Mouse (Mus musculus) large intestine, adult 2 months (tissue): ENCODE results near the gene 2210011C24Rik. TPM values are rescaled to one million over a fixed set of nuclear protein-coding genes. Genes with fewer than 3 reads are reported as not detected.
"Not testable (repeated sequence)": the region's sequence is repeated elsewhere in the genome, so short reads cannot be mapped to it uniquely, and the experiment has no call there.

Experiments used
- DNase-seq: peaks from one replicate; pipeline ENCODE4 v3.0.0-alpha.2; 2012; ENCODE audit warnings: low read depth, low spot score
- whole genome bisulfite sequencing: fragments of 180-500 bp; shearing (Covaris S2); methylation state at CpG from one replicate; pipeline ENCODE4 v1.1.7; 2018; 5-methylcytosine and 5-hydroxymethylcytosine counted together
- polyA plus RNA-seq: library from polyadenylated mRNA; depleted of rRNA; stranded (reverse); fragments of >200 nt; gene quantifications from 2 replicates; pipeline ENCODE4 v1.2.3, GENCODE M21; 2012

Gene 2210011C24Rik
- polyA plus RNA-seq, 1 experiment, result 2.3 TPM

- no peak for DNase-seq
- WGBS, result 41% methylated on average over 12 of the region's 12 CpGs
Measured at GRCm38 (mm10) chr8:84021569-84021968, 9.6 kb upstream of the 2210011C24Rik start.

- DNase-seq, result no peak
- WGBS, result 20% methylated on average over 18 of the region's 18 CpGs
Measured at GRCm38 (mm10) chr8:84021096-84021495, 9.1 kb upstream of the 2210011C24Rik start, which contains the start of gene Palm3. Gene Palm3, plus strand, starts transcription at chr8:84021471.

GRCm38 (mm10) chr8:84019738-84020137, 7.8 kb upstream of the 2210011C24Rik start:
- DNase-seq, result no peak
- 51% methylated on average over 9 of the region's 9 CpGs for WGBS

DNA sequence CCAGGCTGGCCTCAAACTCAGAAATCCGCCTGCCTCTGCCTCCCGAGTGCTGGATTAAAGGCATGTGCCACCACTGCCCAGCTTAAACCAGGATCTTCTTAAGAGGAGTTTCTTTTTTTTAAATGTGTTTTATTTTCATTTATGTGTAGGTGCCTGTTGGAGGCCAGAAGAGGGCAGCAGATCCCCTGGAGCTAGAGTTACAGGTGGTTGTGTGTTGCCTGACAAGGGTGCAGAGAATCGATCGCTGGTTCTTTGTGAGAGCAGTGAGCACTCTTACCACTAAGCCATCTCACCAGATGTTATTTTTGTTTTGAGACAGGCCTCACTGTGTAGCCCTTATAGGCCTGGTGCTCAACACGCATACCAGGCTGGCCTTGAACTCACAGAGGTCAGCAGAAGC, 3.9 kb upstream of the 2210011C24Rik start:
- no peak for DNase-seq
- WGBS, result 94% methylated on average over 5 of the region's 5 CpGs

- 38% methylated on average over 35 of the region's 35 CpGs for WGBS
Measured at GRCm38 (mm10) chr8:84012499-84013165, 661 bp upstream of the 2210011C24Rik start.

GRCm38 (mm10) chr8:84010625-84011611, 1.1 kb downstream of the 2210011C24Rik start:
- WGBS, result 2% methylated on average over 83 of the region's 83 CpGs
- no peak for DNase-seq

More at GRCm38 (mm10) chr8:84012499-84013165, 661 bp upstream of the 2210011C24Rik start:
- DNase-seq, result no peak

DNA sequence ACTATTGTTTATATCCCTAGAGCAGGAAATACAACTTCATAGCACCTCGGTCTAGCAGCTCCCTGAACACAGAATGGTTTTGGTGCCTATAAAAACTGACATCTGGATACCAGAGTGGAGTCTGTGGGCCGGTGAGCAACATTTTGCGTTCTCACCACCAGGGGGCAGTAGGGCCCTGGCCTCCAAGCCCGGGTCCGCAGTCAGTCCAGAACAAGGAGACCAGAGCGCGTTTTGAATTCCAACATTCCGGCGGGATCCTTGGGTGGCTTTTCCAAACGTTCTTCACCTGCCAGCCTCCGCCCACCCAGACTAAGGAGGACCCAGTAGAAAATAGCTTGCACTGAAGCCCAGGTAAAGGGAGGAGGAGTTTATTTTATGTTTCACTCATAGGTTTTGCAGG, 2.1 kb downstream of the 2210011C24Rik start:
- no peak for DNase-seq
- WGBS, result under 1% methylated on average over 11 of the region's 11 CpGs

DNA sequence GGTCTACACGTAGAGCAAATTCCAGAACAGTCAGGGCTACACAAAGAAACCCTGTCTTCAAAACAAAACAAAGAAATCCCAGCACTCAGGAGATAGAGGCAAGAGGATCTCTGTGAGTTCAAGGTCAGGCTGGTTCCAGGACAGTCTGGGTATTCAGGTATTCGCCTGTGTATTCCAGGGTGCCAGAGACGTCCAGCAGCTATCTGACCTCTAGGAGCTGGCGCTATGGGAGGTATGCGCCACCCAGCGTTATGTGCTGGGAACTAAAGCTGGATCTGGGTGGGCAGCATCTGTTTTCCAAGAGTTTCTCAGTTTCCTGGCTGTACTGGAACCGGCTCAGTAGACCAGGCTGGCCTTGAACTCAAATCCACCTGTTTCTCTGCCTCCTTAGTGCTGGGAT, 3.6 kb downstream of the 2210011C24Rik start:
- DNase-seq, result no peak
- 58% methylated on average over 7 of the region's 7 CpGs for WGBS

DNA sequence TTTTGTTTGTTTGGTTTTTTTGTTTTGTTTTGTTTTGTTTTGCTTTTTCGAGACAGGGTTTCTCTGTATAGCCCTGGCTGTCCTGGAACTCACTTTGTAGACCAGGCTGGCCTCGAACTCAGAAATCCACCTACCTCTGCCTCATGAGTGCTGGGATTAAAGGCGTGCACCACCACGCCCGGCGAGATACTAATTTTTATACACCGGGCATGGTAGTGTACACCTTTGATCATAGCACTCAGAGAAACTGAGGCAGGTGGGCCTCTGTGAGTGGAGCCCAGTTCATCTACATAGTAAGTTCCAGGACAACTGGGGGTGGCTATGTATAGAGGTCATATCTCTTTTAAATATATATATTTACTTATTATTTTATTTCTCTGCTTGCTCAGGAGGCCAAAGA, 6.5 kb downstream of the 2210011C24Rik start:
- not testable (repeated sequence) for DNase-seq
- 88% methylated on average over 7 of the region's 7 CpGs for WGBS

- WGBS, result under 1% methylated on average over 30 of the region's 30 CpGs
Measured at GRCm38 (mm10) chr8:84004533-84005201, 7.3 kb downstream of the 2210011C24Rik start.

GRCm38 (mm10) chr8:84003612-84004246, 8.2 kb downstream of the 2210011C24Rik start:
- 75% methylated on average over 6 of the region's 6 CpGs for WGBS

More at GRCm38 (mm10) chr8:84004533-84005201, 7.3 kb downstream of the 2210011C24Rik start:
- DNase-seq, result peak; percentile 75

DNA sequence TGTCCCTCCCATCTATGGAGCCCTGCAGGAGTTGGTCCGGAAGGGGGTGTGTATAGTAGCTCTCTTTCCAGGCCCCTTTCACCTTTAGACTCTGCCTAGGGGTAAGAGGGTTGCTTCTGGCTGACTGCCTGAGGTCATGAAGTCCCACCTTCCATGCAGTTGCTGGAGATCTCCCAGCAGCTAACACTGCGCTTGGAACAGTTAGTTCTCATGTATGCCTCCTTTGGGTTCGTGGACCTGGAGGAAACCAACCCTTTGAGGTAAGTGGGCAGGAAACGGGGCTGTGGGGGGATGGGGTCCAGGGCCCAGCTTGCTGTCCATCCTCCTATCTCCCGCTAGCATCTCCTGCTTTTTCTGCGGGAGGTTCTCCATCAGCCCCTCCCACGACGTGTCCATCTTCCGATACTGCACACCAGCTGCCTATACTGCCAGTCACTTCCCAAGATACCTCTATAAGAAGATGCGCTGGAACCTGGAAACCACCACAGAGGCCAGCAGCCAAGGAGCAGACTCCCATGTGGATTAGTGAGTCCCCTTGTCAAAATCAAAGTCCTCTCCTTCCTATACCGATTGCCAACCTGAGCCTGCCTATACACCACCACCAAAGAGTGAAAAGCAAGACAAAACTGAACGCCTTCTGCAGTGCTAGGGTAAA, 8.9 kb downstream of the 2210011C24Rik start:
- WGBS, result 83% methylated on average over 12 of the region's 12 CpGs
- no peak for DNase-seq

More at GRCm38 (mm10) chr8:84003612-84004246, 8.2 kb downstream of the 2210011C24Rik start:
- DNase-seq, result no peak

DNA sequence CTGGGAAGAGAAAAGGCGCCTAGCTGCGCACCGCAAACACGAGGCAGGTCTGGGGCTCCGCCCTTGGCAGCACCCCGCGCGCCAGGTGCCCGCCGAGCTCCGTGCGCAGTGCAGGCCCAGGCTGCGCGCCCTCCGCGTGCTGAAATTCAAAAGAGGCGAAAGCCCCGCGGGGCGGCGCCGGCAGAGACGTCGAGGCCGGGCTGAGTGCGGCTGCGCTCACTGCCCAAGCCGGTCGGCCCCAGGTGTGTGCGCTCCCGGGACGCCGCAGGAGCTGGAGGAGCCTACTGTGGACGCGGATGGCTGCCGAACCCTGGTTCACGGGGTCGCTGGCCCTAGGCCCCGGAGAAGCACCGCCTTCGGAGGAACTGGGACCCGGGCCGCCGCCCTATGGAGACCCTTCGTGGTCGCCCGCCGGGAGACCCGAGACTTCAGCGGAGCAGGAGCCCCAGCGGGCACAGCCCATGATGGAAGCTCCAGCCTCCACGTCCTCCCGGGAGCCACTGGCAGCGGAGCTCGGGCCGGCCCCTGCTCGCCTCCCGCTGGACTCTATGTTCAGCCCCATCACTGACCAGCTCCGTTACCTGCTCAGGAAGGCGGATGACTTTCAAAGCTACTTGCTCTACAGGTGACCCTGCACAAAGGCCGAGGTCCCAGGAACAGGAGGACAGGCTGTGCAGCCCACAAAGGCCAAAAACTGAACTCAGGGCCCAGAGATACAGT, 10.5 kb downstream of the 2210011C24Rik start, which contains the start of gene 1700067K01Rik:
1700067K01Rik (plus strand) TSS at position 222 of the 720 bp plus-strand sequence.
- 74% methylated on average over 61 of the region's 61 CpGs for WGBS
- no peak for DNase-seq

GRCm38 (mm10) chr8:83999825-84000224, 12.1 kb downstream of the 2210011C24Rik start:
- 83% methylated on average over 2 of the region's 2 CpGs for WGBS
- no peak for DNase-seq

DNA sequence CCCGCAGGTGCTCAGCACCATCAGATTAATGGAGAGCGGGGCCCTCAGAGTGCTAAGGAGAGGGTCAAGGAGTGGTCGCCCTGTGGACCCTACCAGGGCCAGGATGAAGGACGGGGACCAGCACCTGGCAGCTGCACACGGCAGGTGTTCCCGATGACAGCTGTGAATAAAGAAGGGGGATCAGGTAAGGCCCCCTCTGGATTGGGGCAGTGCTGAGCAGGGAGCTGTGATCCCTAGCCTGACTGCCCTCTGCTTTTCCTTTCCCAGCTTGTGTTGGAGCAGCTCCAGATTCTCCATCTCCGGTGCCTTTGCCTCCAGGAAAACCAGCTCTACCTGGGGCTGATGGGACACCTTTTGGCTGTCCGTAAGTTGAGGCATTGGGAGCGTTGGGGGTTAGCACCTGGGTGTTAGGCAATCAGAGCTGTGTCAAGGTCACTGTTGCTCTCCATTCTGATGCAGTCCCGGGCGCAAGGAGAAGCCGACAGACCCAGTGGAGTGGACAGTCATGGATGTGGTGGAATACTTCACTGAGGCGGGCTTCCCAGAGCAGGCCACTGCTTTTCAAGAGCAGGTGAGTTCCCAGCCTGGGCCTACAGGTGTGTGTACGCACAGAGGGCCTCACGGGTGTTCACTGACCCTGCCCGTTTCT, 12.8 kb downstream of the 2210011C24Rik start:
- WGBS, result 62% methylated on average over 16 of the region's 16 CpGs
- DNase-seq, result no peak

GRCm38 (mm10) chr8:83998231-83999056, 13.5 kb downstream of the 2210011C24Rik start:
- DNase-seq, result no peak
- 8% methylated on average over 90 of the region's 92 CpGs for WGBS
